Mouse (Mus musculus) small intestine, adult 2 months (tissue): ENCODE results near the gene Cnih3.

Experiments
- CTCF ChIP-seq: fragments of 200-500 bp; IDR thresholded peaks from 2 replicates; pipeline ENCODE4 v1.5.1; 2012; ENCODE audit warnings: low read depth, mild to moderate bottlenecking, control low read depth, inconsistent platforms, low read length, moderate library complexity, mixed read lengths; ENCODE audit not compliant: insufficient replicate concordance, insufficient read length; ENCODE audit errors: extremely low read depth
- POLR2A ChIP-seq: fragments of 200-500 bp; IDR thresholded peaks from 2 replicates; pipeline ENCODE4 v1.6.1; 2012; ENCODE audit warnings: low read depth, mild to moderate bottlenecking, control low read depth, inconsistent platforms, low read length, moderate library complexity

GRCm38 (mm10) chr1:181370370-181370769 lies 17.9 kb downstream of the Cnih3 start:
- no peak for TF ChIP-seq CTCF
- TF ChIP-seq POLR2A, result no peak
